Mouse (Mus musculus) CH12.LX (cell line): ENCODE measurements around the gene Scrt2. TPM values are rescaled to one million over a fixed set of nuclear protein-coding genes. Genes with fewer than 3 reads are reported as not detected.

Experiments
- DNase-seq: peaks from one replicate; pipeline ENCODE4 v3.0.0-alpha.2; 2013; ENCODE audit errors: extremely low read depth
- H3K27ac ChIP-seq: 2 replicates; pipeline ENCODE4 v1.5.1; 2012; ENCODE audit warnings: low read depth, mild to moderate bottlenecking, control low read depth, moderate library complexity; ENCODE audit not compliant: insufficient read depth
- H3K27me3 ChIP-seq: replicated peaks from 2 replicates; pipeline ENCODE3; 2012; ENCODE audit warnings: inconsistent platforms
- H3K36me3 ChIP-seq, 2 experiments: replicated peaks in 1 of 2; 2 replicates each; pipeline versions ENCODE3 to v1.6.1; 2012; ENCODE audit warnings: inconsistent platforms in 1 of 2, low read length in 1 of 2, mild to moderate bottlenecking in 1 of 2, mixed read lengths in 1 of 2, moderate library complexity in 1 of 2; ENCODE audit not compliant: control insufficient read depth in 1 of 2, insufficient read depth in 1 of 2
- H3K4me1 ChIP-seq, 2 experiments: 2 replicates each; pipeline ENCODE4 v1.6.1; 2012; ENCODE audit warnings: inconsistent platforms in 1 of 2, moderate library complexity in 1 of 2; ENCODE audit not compliant: insufficient read depth in 2 of 2, control insufficient read depth in 1 of 2
- H3K4me2 ChIP-seq: 2 replicates; pipeline ENCODE4 v1.6.1; 2012; ENCODE audit warnings: low read depth, mild to moderate bottlenecking, control low read depth; ENCODE audit not compliant: poor library complexity, insufficient read depth, severe bottlenecking
- H3K4me3 ChIP-seq, 3 experiments: fragments of 150-350 bp in 1 of 3; sonication (generic) in 1 of 3; replicated peaks in 1 of 3; 2 replicates each; pipeline versions ENCODE3 to v1.5.1; 2011 to 2012; ENCODE audit warnings: low read depth in 2 of 3, low read length in 2 of 3, mild to moderate bottlenecking in 2 of 3, moderate library complexity in 2 of 3, control low read depth in 1 of 3, improper control_type of control experiment in 1 of 3, inconsistent platforms in 1 of 3, mixed read lengths in 1 of 3; ENCODE audit not compliant: poor library complexity in 1 of 3
- H3K79me2 ChIP-seq: replicated peaks from 2 replicates; pipeline ENCODE4 v1.6.1; 2012; ENCODE audit warnings: mild to moderate bottlenecking, moderate library complexity; ENCODE audit not compliant: control insufficient read depth, poor library complexity, insufficient read depth, severe bottlenecking; ENCODE audit errors: extremely low read depth
- H3K9ac ChIP-seq: 2 replicates; pipeline ENCODE4 v1.6.1; 2012; ENCODE audit warnings: low read depth, mild to moderate bottlenecking, control low read depth, moderate library complexity; ENCODE audit not compliant: insufficient read depth
- H3K9me3 ChIP-seq: replicated peaks from 2 replicates; pipeline ENCODE3; 2012; ENCODE audit warnings: low read length, inconsistent platforms, mixed read lengths
- CHD2 ChIP-seq: IDR thresholded peaks from 2 replicates; pipeline ENCODE4 v1.6.1; 2011; ENCODE audit warnings: low read length, improper control_type of control experiment
- KAT2A ChIP-seq: IDR thresholded peaks from 2 replicates; pipeline ENCODE4 v1.6.1; 2012; ENCODE audit warnings: low read length, improper control_type of control experiment, inconsistent platforms; ENCODE audit not compliant: insufficient replicate concordance
- MXI1 ChIP-seq: IDR thresholded peaks from 2 replicates; pipeline ENCODE4 v1.6.1; 2011; ENCODE audit warnings: mild to moderate bottlenecking, low read depth, low read length, improper control_type of control experiment
- MYC ChIP-seq: IDR thresholded peaks from 2 replicates; pipeline ENCODE4 v1.6.1; 2011; ENCODE audit warnings: low read depth, mild to moderate bottlenecking, improper control_type of control experiment, low read length
- NRF1 ChIP-seq: IDR thresholded peaks from 2 replicates; pipeline ENCODE4 v1.6.1; 2014; ENCODE audit warnings: low read depth, mild to moderate bottlenecking, inconsistent platforms, low read length, improper control_type of control experiment, moderate library complexity
- PAX5 ChIP-seq: IDR thresholded peaks from 2 replicates; pipeline ENCODE4 v1.6.1; 2012; ENCODE audit warnings: low read length, inconsistent platforms, mixed read lengths
- POLR2A ChIP-seq: IDR thresholded peaks from 2 replicates; pipeline ENCODE4 v1.6.1; 2011; ENCODE audit warnings: low read depth, mild to moderate bottlenecking, improper control_type of control experiment, low read length
- POLR2AphosphoS2 ChIP-seq: IDR thresholded peaks from 2 replicates; pipeline ENCODE4 v1.6.1; 2011; ENCODE audit warnings: low read depth, low read length, improper control_type of control experiment
- RCOR1 ChIP-seq: conservative IDR thresholded peaks from 2 replicates; pipeline ENCODE4 v1.6.1; 2012; ENCODE audit warnings: low read depth, mild to moderate bottlenecking, inconsistent platforms, low read length, improper control_type of control experiment
- SMC3 ChIP-seq: IDR thresholded peaks from 2 replicates; pipeline ENCODE4 v1.6.1; 2011; ENCODE audit warnings: low read depth, low read length, improper control_type of control experiment
- TCF12 ChIP-seq: IDR thresholded peaks from 2 replicates; pipeline ENCODE4 v1.6.1; 2014; ENCODE audit warnings: low read depth, mild to moderate bottlenecking, inconsistent platforms, low read length, improper control_type of control experiment
- UBTF ChIP-seq: IDR thresholded peaks from 2 replicates; pipeline ENCODE4 v1.6.1; 2012; ENCODE audit warnings: low read depth, mild to moderate bottlenecking, inconsistent platforms, low read length, improper control_type of control experiment, moderate library complexity
- ZKSCAN1 ChIP-seq: IDR thresholded peaks from 2 replicates; pipeline ENCODE4 v1.6.1; 2012; ENCODE audit warnings: low read depth, inconsistent platforms, low read length, improper control_type of control experiment, borderline replicate concordance
- ZMIZ1 ChIP-seq: IDR thresholded peaks from 2 replicates; pipeline ENCODE4 v1.6.1; 2012; ENCODE audit warnings: low read depth, mild to moderate bottlenecking, inconsistent platforms, low read length, improper control_type of control experiment
- dilution Hi-C: fragments of 300-500 bp; cut with MboI; formaldehyde crosslinking; loops from 2 replicates; pipeline ENCODE4 v1.14.3; 2020; ENCODE audit warnings: low sequenced_read_pairs; ENCODE audit not compliant: extremely low pct_unique_long_range_greater_than_20kb, extremely low pct_ligation_motif_present
- in situ Hi-C: fragments of 300-500 bp; cut with MboI; formaldehyde crosslinking; loops from 3 replicates; pipeline ENCODE4 v1.14.3; 2019; ENCODE audit warnings: low sequenced_read_pairs, low pct_ligation_motif_present, low pct_unique_long_range_greater_than_20kb, mixed read lengths
- polyA plus RNA-seq: library from polyadenylated mRNA; unstranded; fragments of >175 nt; gene quantifications from 2 replicates; pipeline ENCODE4 v1.2.1, GENCODE M21; 2012; ENCODE audit warnings: low read depth; ENCODE audit not compliant: insufficient read length
- total RNA-seq, 2 experiments: library from RNA; depleted of rRNA; stranded (reverse); fragments of 300-350 nt in 1 of 2; fragments of >200 nt in 1 of 2; gene quantifications; 2 replicates each; pipeline ENCODE4 v1.2.3; 2012 to 2014

Gene Scrt2
- total and polyA plus RNA-seq, 3 experiments = not detected

- TF ChIP-seq MXI1 (no peak), PAX5 (no peak), ZKSCAN1 (no peak), CHD2 (peak; percentile 94), POLR2A (no peak)
- TF ChIP-seq, all 38 proteins: peak for 14
Observed at GRCm38 (mm10) chr2:152051985-152052384, 29.3 kb upstream of the Scrt2 start (continued).

GRCm38 (mm10) chr2:152055406-152055805 lies 25.9 kb upstream of the Scrt2 start:
- dilution Hi-C loops = no loop called here
- TF ChIP-seq ZMIZ1 = no peak
- no peak for TF ChIP-seq NRF1
- no peak for TF ChIP-seq POLR2AphosphoS2
- TF ChIP-seq MYC = no peak
- TF ChIP-seq RCOR1 = no peak
- TF ChIP-seq KAT2A = no peak
- TF ChIP-seq SMC3 = no peak
- TF ChIP-seq, all 38 proteins: peak for 0
- no peaks in the 10 kb centered on the region for H3K79me2 ChIP-seq
- no peaks in the 10 kb centered on the region for H3K36me3 ChIP-seq
- peaks cover 60% of the 10 kb centered on the region for H3K27me3 ChIP-seq
- H3K4me2 ChIP-seq = no peak overlapping the region
- H3K4me1 ChIP-seq = peaks cover 22 to 38% of the 10 kb centered on the region in 2 experiments
- H3K4me3 ChIP-seq = no peak overlapping the region
- DNase-seq = no peak
- H3K9ac ChIP-seq = no peak overlapping the region
- in situ Hi-C loops = no loop called here
- H3K27ac ChIP-seq = no peak overlapping the region
- peaks cover under 1% of the 10 kb centered on the region for H3K9me3 ChIP-seq

- peaks cover 72% of the 10 kb centered on the region for H3K27me3 ChIP-seq
- no peaks in the 10 kb centered on the region for H3K79me2 ChIP-seq
- H3K9ac ChIP-seq = no peak overlapping the region
- TF ChIP-seq SMC3 (no peak), UBTF (no peak), TCF12 (no peak)
- no peak overlapping the region for H3K27ac ChIP-seq
- H3K4me2 ChIP-seq = 0 out of 2 replicates have a peak overlapping the region, but pooled peaks have one; percentile 10
- H3K4me3 ChIP-seq = peak overlapping the region in 1 of 3 experiments; percentile 32
- no peak for DNase-seq
- H3K36me3 ChIP-seq = no peaks in the 10 kb centered on the region
- in situ Hi-C loops = no loop called here
- H3K9me3 ChIP-seq = no peaks in the 10 kb centered on the region
- H3K4me1 ChIP-seq = peaks cover 20 to 26% of the 10 kb centered on the region in 2 experiments
- dilution Hi-C loops = no loop called here
Observed at GRCm38 (mm10) chr2:152056368-152057251, 24.7 kb upstream of the Scrt2 start.
